Mouse (Mus musculus) spleen, adult 2 months (tissue): Measurements from ENCODE around the gene Olfr1411. TPM values are rescaled to one million over a fixed set of nuclear protein-coding genes. Genes with fewer than 3 reads are reported as not detected.
A peak's percentile ranks its signal among the peaks of the same experiment; 100 is the strongest.

Experiments used
- DNase-seq, 2 experiments: peaks; one replicate each; pipeline versions ENCODE4 v3.0.0 to v3.0.0-alpha.2; 2012 to 2021; ENCODE audit warnings: low spot score in 2 of 2, low read depth in 1 of 2
- H3K27ac ChIP-seq: fragments of 200-500 bp; 2 replicates; pipeline ENCODE4 v1.5.1; 2012; ENCODE audit warnings: low read length, inconsistent platforms; ENCODE audit not compliant: insufficient read depth
- H3K27me3 ChIP-seq: fragments of 200-500 bp; 2 replicates; pipeline ENCODE4 v1.6.1; 2012; ENCODE audit warnings: mild to moderate bottlenecking, moderate library complexity, low read length, inconsistent platforms; ENCODE audit not compliant: control insufficient read depth, insufficient read depth
- H3K36me3 ChIP-seq: fragments of 200-500 bp; 2 replicates; pipeline ENCODE4 v1.6.1; 2012; ENCODE audit warnings: mild to moderate bottlenecking, low read length, inconsistent platforms; ENCODE audit not compliant: control insufficient read depth, insufficient read depth
- H3K4me1 ChIP-seq: fragments of 200-500 bp; 2 replicates; pipeline ENCODE4 v1.6.1; 2011; ENCODE audit warnings: inconsistent platforms; ENCODE audit not compliant: control insufficient read depth, insufficient read depth, insufficient read length
- H3K4me3 ChIP-seq: fragments of 200-500 bp; 2 replicates; pipeline ENCODE4 v1.5.1; 2011; ENCODE audit warnings: mild to moderate bottlenecking, inconsistent platforms; ENCODE audit not compliant: insufficient read depth, insufficient read length; ENCODE audit errors: extremely low read depth
- CTCF ChIP-seq: fragments of 200-500 bp; IDR thresholded peaks from 2 replicates; pipeline ENCODE4 v1.5.1; 2011; ENCODE audit warnings: mild to moderate bottlenecking, inconsistent platforms; ENCODE audit not compliant: insufficient read depth, insufficient read length, insufficient replicate concordance; ENCODE audit errors: extremely low read depth
- POLR2A ChIP-seq: fragments of 200-500 bp; IDR thresholded peaks from 2 replicates; pipeline ENCODE4 v1.6.1; 2011; ENCODE audit warnings: low read depth, low read length, inconsistent platforms
- WGBS: fragments of 180-500 bp; shearing (Covaris S2); methylation state at CpG from one replicate; pipeline ENCODE4 v1.1.7; 2018; 5-methylcytosine and 5-hydroxymethylcytosine counted together
- polyA plus RNA-seq: library from polyadenylated mRNA; depleted of rRNA; stranded (reverse); fragments of >200 nt; gene quantifications from 2 replicates; pipeline ENCODE4 v1.2.3, GENCODE M21; 2012

Gene Olfr1411
- polyA plus RNA-seq, 1 experiment = not detected

- TF ChIP-seq POLR2A = no peak
- no peak for TF ChIP-seq CTCF
- peaks cover 12% of the 10 kb centered on the region; the same call in 1 of the 2 replicates for H3K4me1 ChIP-seq
- 93% methylated on average over 15 of the region's 15 CpGs for WGBS
- H3K4me3 ChIP-seq = no peak overlapping the region
- no peak overlapping the region for H3K27ac ChIP-seq
- no peak for DNase-seq
- peaks cover 20% of the 10 kb centered on the region for H3K36me3 ChIP-seq
- no peaks in the 10 kb centered on the region for H3K27me3 ChIP-seq
Measured at GRCm38 (mm10) chr1:92637501-92638172, 43.4 kb downstream of the Olfr1411 start.

- Histone ChIP-seq H3K27me3 (no peaks in the 10 kb centered on the region), H3K36me3 (peaks cover 20% of the 10 kb centered on the region), H3K27ac (no peak overlapping the region), H3K4me1 (peaks cover 12% of the 10 kb centered on the region; the same call in 1 of the 2 replicates), H3K4me3 (no peak overlapping the region)
- DNase-seq = no peak
- TF ChIP-seq POLR2A (no peak), CTCF (no peak)
- 90% methylated on average over 3 of the region's 3 CpGs for WGBS
Measured at GRCm38 (mm10) chr1:92638181-92638580, 44.0 kb downstream of the Olfr1411 start.

- TF ChIP-seq POLR2A = no peak
- no peak for TF ChIP-seq CTCF
- DNase-seq = no peak
- 95% methylated on average over 4 of the region's 4 CpGs for WGBS
Measured at GRCm38 (mm10) chr1:92638736-92639135, 44.5 kb downstream of the Olfr1411 start.

GRCm38 (mm10) chr1:92640393-92640792 is 46.2 kb downstream of the Olfr1411 start:
- 30% methylated on average over 6 of the region's 6 CpGs for WGBS
- no peak overlapping the region for H3K4me3 ChIP-seq
- no peaks in the 10 kb centered on the region for H3K27me3 ChIP-seq
- TF ChIP-seq POLR2A (no peak), CTCF (no peak)
- no peak overlapping the region for H3K27ac ChIP-seq
- peaks cover 20% of the 10 kb centered on the region for H3K36me3 ChIP-seq
- DNase-seq = no peak
- peaks cover 12% of the 10 kb centered on the region; the same call in 1 of the 2 replicates for H3K4me1 ChIP-seq

More at GRCm38 (mm10) chr1:92638736-92639135, 44.5 kb downstream of the Olfr1411 start:
- no peaks in the 10 kb centered on the region for H3K27me3 ChIP-seq
- no peak overlapping the region for H3K27ac ChIP-seq
- H3K4me1 ChIP-seq = peaks cover 12% of the 10 kb centered on the region; the same call in 1 of the 2 replicates
- no peak overlapping the region for H3K4me3 ChIP-seq
- peaks cover 20% of the 10 kb centered on the region for H3K36me3 ChIP-seq

- peaks cover 12% of the 10 kb centered on the region; the same call in 1 of the 2 replicates for H3K4me1 ChIP-seq
- H3K4me3 ChIP-seq = peak within 1 kb of the TSS; percentile 88
- DNase-seq = peak; percentile 75 to 85
- TF ChIP-seq POLR2A = peak; percentile 18; the same call in 1 of the 2 replicates
- no peak for TF ChIP-seq CTCF
- peak within 1 kb of the TSS; percentile 66 for H3K27ac ChIP-seq
- no peaks in the 10 kb centered on the region for H3K27me3 ChIP-seq
- H3K36me3 ChIP-seq = peaks cover 13% of the 10 kb centered on the region
- WGBS = 3% methylated on average over 50 of the region's 50 CpGs
Measured at GRCm38 (mm10) chr1:92641514-92642272, 47.5 kb downstream of the Olfr1411 start, which contains the start of gene Cops9. Gene Cops9, minus strand, starts transcription at chr1:92641985.

GRCm38 (mm10) chr1:92643691-92644090 is 49.5 kb downstream of the Olfr1411 start:
- 82% methylated on average over 4 of the region's 4 CpGs for WGBS
- Histone ChIP-seq H3K36me3 (no peaks in the 10 kb centered on the region), H3K27ac (no peak overlapping the region), H3K4me3 (no peak overlapping the region), H3K27me3 (no peaks in the 10 kb centered on the region), H3K4me1 (peaks cover 19% of the 10 kb centered on the region; the same call in 1 of the 2 replicates)
- TF ChIP-seq POLR2A (no peak), CTCF (no peak)
- DNase-seq = no peak

- Histone ChIP-seq H3K27me3 (no peaks in the 10 kb centered on the region), H3K27ac (no peak overlapping the region), H3K4me3 (no peak overlapping the region), H3K36me3 (no peaks in the 10 kb centered on the region), H3K4me1 (peaks cover 19% of the 10 kb centered on the region; the same call in 1 of the 2 replicates)
- no peak for DNase-seq
- WGBS = 83% methylated on average over 5 of the region's 5 CpGs
- no peak for TF ChIP-seq POLR2A
- no peak for TF ChIP-seq CTCF
Measured at GRCm38 (mm10) chr1:92644916-92645315, 50.7 kb downstream of the Olfr1411 start.
